13 mouse cellular contexts compared by ENCODE assay signal in genomic region chr1:30716346-30716745, GRCm38 (mm10).
"Had no signal": no experiment of that assay in that cellular context is flagged by ENCODE, and none has a peak within 500 bp of the region (broad histone marks: within the 10 kb centered on the region; RNA-seq: fewer than 3 reads in every experiment).

No protein-coding gene starts in this region.

- H3K4me3 ChIP-seq: intestine, embryonic 15.5 days; kidney, embryonic 15.5 days; liver, embryonic 13.5 days; midbrain, embryonic 12.5 days had no signal

- DNase-seq: kidney, adult 11 months; kidney, adult 8-10 months; kidney, postnatal 10 days; kidney, postnatal 36 days; liver, embryonic 13.5 days; lung, adult 2 months; lung, postnatal 14 days; lung, postnatal 4 days; thymus, postnatal 25 days had no signal

- H3K27me3 ChIP-seq: intestine, embryonic 15.5 days; kidney, embryonic 15.5 days; liver, embryonic 13.5 days; midbrain, embryonic 12.5 days had no signal

- H3K9me3 ChIP-seq: intestine, embryonic 15.5 days; kidney, embryonic 15.5 days; midbrain, embryonic 12.5 days had no signal

- H3K27ac ChIP-seq: intestine, embryonic 15.5 days; kidney, embryonic 15.5 days; liver, embryonic 13.5 days; midbrain, embryonic 12.5 days; stomach, postnatal 0 days had no signal

- H3K9ac ChIP-seq: intestine, embryonic 15.5 days; kidney, embryonic 15.5 days; liver, embryonic 13.5 days; midbrain, embryonic 12.5 days had no signal

- H3K36me3 ChIP-seq: intestine, embryonic 15.5 days; kidney, embryonic 15.5 days; liver, embryonic 13.5 days; midbrain, embryonic 12.5 days had no signal

- ATAC-seq: intestine, embryonic 15.5 days had no signal

- H3K4me2 ChIP-seq: intestine, embryonic 15.5 days; kidney, embryonic 15.5 days; liver, embryonic 13.5 days; midbrain, embryonic 12.5 days had no signal

- H3K4me1 ChIP-seq: intestine, embryonic 15.5 days; liver, embryonic 13.5 days; midbrain, embryonic 12.5 days had no signal
